Mouse (Mus musculus): Measurements from ENCODE around the gene Rplp2.
A peak's percentile ranks its signal among the peaks of the same experiment; 100 is the strongest.

DNA sequence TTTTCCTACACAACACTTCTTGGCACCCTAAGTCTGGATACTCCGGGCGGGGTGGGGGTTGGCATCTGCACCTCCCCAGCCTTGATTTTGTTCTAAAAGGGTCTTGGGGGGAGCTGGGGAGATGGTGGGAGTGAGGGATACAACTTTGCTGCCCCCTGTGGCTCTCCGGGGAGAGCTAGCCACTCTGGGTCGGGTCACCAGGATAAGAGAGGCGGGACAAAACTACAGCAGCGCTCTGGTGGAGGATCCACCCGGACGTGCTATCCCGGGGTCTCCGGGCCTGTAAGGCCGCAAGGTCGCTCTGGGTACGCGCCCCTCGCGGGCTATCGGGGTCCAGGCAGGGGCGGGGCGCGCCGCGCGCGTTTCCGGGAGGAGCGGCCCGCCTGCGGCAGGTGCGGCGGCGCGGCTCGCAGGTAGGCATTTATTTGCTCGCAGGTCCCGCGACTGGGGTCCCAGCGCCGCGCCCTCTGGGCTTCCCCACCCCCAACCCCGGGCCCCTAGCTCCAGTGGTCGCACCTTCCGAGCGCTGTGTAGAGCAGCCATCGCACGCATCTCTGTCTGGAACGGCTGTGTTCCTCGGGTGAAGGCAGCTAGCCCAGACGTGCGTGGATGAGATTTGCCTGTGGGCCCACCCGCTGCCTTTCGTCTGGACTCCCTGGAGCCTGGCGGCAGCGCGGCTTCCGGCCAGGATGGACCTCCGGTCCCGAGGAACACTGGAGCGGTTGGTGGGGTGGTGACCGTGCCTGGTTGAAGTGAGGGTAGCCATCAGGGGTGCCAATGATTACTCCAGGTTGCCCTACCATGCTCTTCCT, 14.6 kb downstream of the Rplp2 start:
- peak; percentile 61 for TF ChIP-seq CTCF (IDR thresholded peaks at IDR 0.05)
- no peak; the same call in none of the 2 replicates for TF ChIP-seq POLR2A (IDR thresholded peaks at IDR 0.05; ENCODE audit: insufficient read depth, low read depth, low read length)
- TF ChIP-seq EP300 (IDR thresholded peaks at IDR 0.05; ENCODE audit: insufficient read depth, low read depth, low read length) = no peak
